Mouse (Mus musculus) thymus, postnatal 0 days (tissue): ENCODE measurements around the gene Ggt1. TPM values are rescaled to one million over a fixed set of nuclear protein-coding genes. Genes with fewer than 3 reads are reported as not detected.
"Not testable (repeated sequence)": the region's sequence is repeated elsewhere in the genome, so short reads cannot be mapped to it uniquely, and the experiment has no call there.

Source experiments
- DNase-seq: peaks from one replicate; pipeline ENCODE4 v3.0.0-alpha.2; 2015; ENCODE audit warnings: low spot score
- polyA plus RNA-seq: library from polyadenylated mRNA; unstranded; fragments of >200 nt; fragmentation: Nextera tagmentation; extraction: Ambion mirVana; gene quantifications from 2 replicates; pipeline ENCODE4 v1.2.1, GENCODE M21; 2015

Ggt1 gene
- polyA plus RNA-seq, 1 experiment from 2014 or later = 0.90 TPM

- DNase-seq = no peak
These were observed 12.9 kb upstream of the Ggt1 start for GRCm38 (mm10) chr10:75548486-75548885.

GRCm38 (mm10) chr10:75549886-75550285, 11.5 kb upstream of the Ggt1 start:
- no peak for DNase-seq

GRCm38 (mm10) chr10:75551175-75551574, 10.2 kb upstream of the Ggt1 start:
- DNase-seq = no peak

GRCm38 (mm10) chr10:75552106-75552505, 9.3 kb upstream of the Ggt1 start:
- no peak for DNase-seq

GRCm38 (mm10) chr10:75552701-75553450, 8.5 kb upstream of the Ggt1 start:
- no peak for DNase-seq

- DNase-seq = no peak
These were observed 7.3 kb upstream of the Ggt1 start for GRCm38 (mm10) chr10:75554090-75554489.

- no peak for DNase-seq
These were observed 5.8 kb upstream of the Ggt1 start for GRCm38 (mm10) chr10:75555557-75555956.

GRCm38 (mm10) chr10:75556026-75556425, 5.4 kb upstream of the Ggt1 start:
- DNase-seq = no peak

GRCm38 (mm10) chr10:75558515-75558914, 2.9 kb upstream of the Ggt1 start:
- DNase-seq = no peak

GRCm38 (mm10) chr10:75559041-75559675, 2.2 kb upstream of the Ggt1 start:
- no peak for DNase-seq

GRCm38 (mm10) chr10:75559676-75560548, 1.5 kb upstream of the Ggt1 start, which contains the start of gene Lrrc75b:
Gene Lrrc75b (minus strand): TSS chr10:75560330.
- DNase-seq = no peak

- no peak for DNase-seq
These were observed 880 bp upstream of the Ggt1 start for GRCm38 (mm10) chr10:75560549-75560899.

- DNase-seq = no peak
These were observed 1.2 kb downstream of the Ggt1 start for GRCm38 (mm10) chr10:75562596-75562995.

- no peak for DNase-seq
These were observed 3.4 kb downstream of the Ggt1 start for GRCm38 (mm10) chr10:75564687-75565265.

- DNase-seq = peak; percentile 88
These were observed 4.0 kb downstream of the Ggt1 start for GRCm38 (mm10) chr10:75565436-75565835.

GRCm38 (mm10) chr10:75565906-75566305, 4.5 kb downstream of the Ggt1 start:
- DNase-seq = no peak

GRCm38 (mm10) chr10:75566321-75566720, 4.9 kb downstream of the Ggt1 start:
- DNase-seq = no peak

- DNase-seq = not testable (repeated sequence)
These were observed 5.4 kb downstream of the Ggt1 start for GRCm38 (mm10) chr10:75566765-75567164.

- no peak for DNase-seq
These were observed 6.6 kb downstream of the Ggt1 start for GRCm38 (mm10) chr10:75568029-75568428.

- DNase-seq = no peak
These were observed 7.0 kb downstream of the Ggt1 start for GRCm38 (mm10) chr10:75568441-75568840.

GRCm38 (mm10) chr10:75568851-75569250, 7.4 kb downstream of the Ggt1 start:
- DNase-seq = no peak
